Mouse (Mus musculus) activated CD4-positive, CD25-positive, alpha-beta regulatory T cell (primary cell): Measurements from ENCODE around the gene Sprr3. TPM values are rescaled to one million over a fixed set of nuclear protein-coding genes. Genes with fewer than 3 reads are reported as not detected.

Source experiments
- polyA plus RNA-seq, 2 experiments: library from polyadenylated mRNA; unstranded; fragments of 100-300 nt; shearing (Covaris generic); gene quantifications; one replicate each; pipeline ENCODE4 v1.2.1; 2017

The Sprr3 gene
- under 1 TPM in 1 of 2 experiments, not detected in 1; 0.52 TPM for polyA plus RNA-seq

DNA sequence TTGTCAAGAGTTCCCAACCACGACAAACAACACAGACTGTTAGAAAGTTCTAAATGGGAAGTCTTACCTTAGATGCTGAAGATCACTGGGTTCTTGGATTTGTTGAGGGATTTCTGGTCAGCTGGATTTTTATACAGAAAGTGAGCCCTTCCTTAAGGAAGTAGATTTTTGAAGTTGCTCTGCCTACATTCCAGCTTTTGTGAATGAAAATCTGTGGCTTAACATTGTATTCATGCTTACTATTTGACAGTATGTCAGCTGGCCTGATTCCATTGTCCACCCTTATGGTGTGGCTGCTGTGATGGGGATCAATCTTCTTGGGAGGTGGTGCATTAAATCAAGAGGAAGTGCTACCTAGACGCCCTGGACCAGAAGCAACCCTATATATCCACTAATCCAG is at the start of gene Sprr3:
Gene Sprr3 (minus strand): TSS at position 101 of the 400 bp plus-strand sequence.

GRCm38 (mm10) chr3:92500393-92500792 is 41.9 kb upstream of the Sprr3 start, which contains the start of gene Sprr4:
Gene Sprr4 (minus strand): TSS chr3:92500493.

GRCm38 (mm10) chr3:92485863-92486262 is 27.3 kb upstream of the Sprr3 start, which contains the start of gene Sprr1a:
Gene Sprr1a (minus strand): TSS chr3:92485895.

GRCm38 (mm10) chr3:92438689-92439088 is 19.8 kb downstream of the Sprr3 start, which contains the start of gene Sprr1b:
Gene Sprr1b (minus strand): TSS chr3:92438789.

GRCm38 (mm10) chr3:92432282-92432681 is 26.2 kb downstream of the Sprr3 start, which contains the start of gene Sprr2k:
Gene Sprr2k (plus strand): TSS chr3:92432582.

DNA sequence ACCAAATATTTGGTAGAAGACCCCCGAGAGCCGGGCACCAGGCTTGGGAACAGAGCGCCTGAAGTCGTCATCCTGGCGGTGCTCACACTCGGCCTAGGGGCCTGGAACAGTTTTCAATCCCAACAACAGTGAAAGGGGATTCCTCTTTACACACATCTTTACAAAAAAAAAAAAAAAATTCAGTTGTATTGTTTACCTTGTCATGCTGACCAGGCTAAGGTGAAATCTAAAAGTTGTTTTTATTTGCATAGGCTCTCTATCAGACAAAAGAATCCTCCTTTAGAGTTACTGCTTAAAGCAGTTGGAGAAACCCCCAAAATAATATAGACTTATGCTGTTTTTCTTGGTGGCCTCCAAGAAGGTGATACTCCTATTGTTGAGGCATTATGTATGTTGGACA is 29.2 kb downstream of the Sprr3 start, which contains the start of gene Gm9774:
Gene Gm9774 (minus strand): TSS at position 101 of the 400 bp plus-strand sequence.

GRCm38 (mm10) chr3:92417782-92418181 is 40.7 kb downstream of the Sprr3 start, which contains the start of gene Sprr2j-ps:
Gene Sprr2j-ps (plus strand): TSS chr3:92418082.

GRCm38 (mm10) chr3:92407691-92408090 is 50.8 kb downstream of the Sprr3 start, which contains the start of gene Sprr2i:
Gene Sprr2i (plus strand): TSS chr3:92407991.

Other genes starting within 250 kb of the Sprr3 start
- gene Sprr2a1, start 242.9 kb downstream of the Sprr3 start, polyA plus RNA-seq, result not detected
- not detected for gene Sprr2a2, start 242.8 kb downstream of the Sprr3 start, polyA plus RNA-seq
- not detected for gene Sprr2a3, start 173.3 kb downstream of the Sprr3 start, polyA plus RNA-seq
- gene Sprr2b, start 142.1 kb downstream of the Sprr3 start, polyA plus RNA-seq, result not detected
- not detected for gene Sprr2d, start 119.6 kb downstream of the Sprr3 start, polyA plus RNA-seq
- under 1 TPM in 1 of 2 experiments, not detected in 1; 0.35 TPM for gene Sprr2e, start 106.6 kb downstream of the Sprr3 start, polyA plus RNA-seq
- not detected for gene Sprr2f, start 93.5 kb downstream of the Sprr3 start, polyA plus RNA-seq
- gene Sprr2h, start 73.0 kb downstream of the Sprr3 start, polyA plus RNA-seq, result not detected
- gene Sprr2i, start 50.7 kb downstream of the Sprr3 start, polyA plus RNA-seq, result not detected
- not detected for gene Sprr2j-ps, start 40.6 kb downstream of the Sprr3 start, polyA plus RNA-seq
- gene Gm9774, start 29.3 kb downstream of the Sprr3 start, polyA plus RNA-seq, result 10 to 100 TPM; 17.1 to 28.3 TPM
- gene Sprr2k, start 26.1 kb downstream of the Sprr3 start, polyA plus RNA-seq, result not detected
- not detected for gene Sprr1b, start 19.9 kb downstream of the Sprr3 start, polyA plus RNA-seq
- not detected for gene Sprr1a, start 27.2 kb upstream of the Sprr3 start, polyA plus RNA-seq
- gene Sprr4, start 41.8 kb upstream of the Sprr3 start, polyA plus RNA-seq, result not detected
- gene 2310046K23Rik, start 75.8 kb upstream of the Sprr3 start, polyA plus RNA-seq, result not detected
- not detected for gene Ivl, start 115.0 kb upstream of the Sprr3 start, polyA plus RNA-seq
- not detected for gene Smcp, start 130.3 kb upstream of the Sprr3 start, polyA plus RNA-seq
- gene 2210017I01Rik, start 148.8 kb upstream of the Sprr3 start, polyA plus RNA-seq, result not detected
- gene Lce6a, start 162.9 kb upstream of the Sprr3 start, polyA plus RNA-seq, result not detected
- gene Lce1a1, start 189.6 kb upstream of the Sprr3 start, polyA plus RNA-seq, result not detected
- not detected for gene Lce1b, start 198.2 kb upstream of the Sprr3 start, polyA plus RNA-seq
- gene Lce1a2, start 211.6 kb upstream of the Sprr3 start, polyA plus RNA-seq, result not detected
- not detected for gene Lce1c, start 220.5 kb upstream of the Sprr3 start, polyA plus RNA-seq
- not detected for gene Lce1d, start 228.5 kb upstream of the Sprr3 start, polyA plus RNA-seq